Mouse (Mus musculus) layer of hippocampus, adult 2 months (tissue): ENCODE measurements around the gene Dock7. TPM values are rescaled to one million over a fixed set of nuclear protein-coding genes. Genes with fewer than 3 reads are reported as not detected.

Experiments
- DNase-seq, 2 experiments: peaks; one replicate each; pipeline ENCODE4 v3.0.0; 2022; ENCODE audit warnings: low spot score in 2 of 2
- H3K27ac ChIP-seq: fragments of 200-600 bp; 2 replicates; pipeline ENCODE4 v1.8.1; 2022
- H3K4me3 ChIP-seq: fragments of 200-600 bp; 2 replicates; pipeline ENCODE4 v1.8.1; 2022; ENCODE audit warnings: mild to moderate bottlenecking
- CTCF ChIP-seq: fragments of 200-600 bp; conservative IDR thresholded peaks from 2 replicates; pipeline ENCODE4 v1.8.1; 2022; ENCODE audit warnings: antibody characterized with exemption, mild to moderate bottlenecking, moderate library complexity
- total RNA-seq, 2 experiments: library from RNA; stranded (reverse); gene quantifications; 2 replicates each; pipeline ENCODE4 v1.2.3; 2021

Gene Dock7
- total RNA-seq, 2 experiments from 2014 or later = 31.2 to 39.7 TPM

GRCm38 (mm10) chr4:99141578-99141977, 20.9 kb upstream of the Dock7 start:
- no peak for DNase-seq
- no peak for TF ChIP-seq CTCF

DNA sequence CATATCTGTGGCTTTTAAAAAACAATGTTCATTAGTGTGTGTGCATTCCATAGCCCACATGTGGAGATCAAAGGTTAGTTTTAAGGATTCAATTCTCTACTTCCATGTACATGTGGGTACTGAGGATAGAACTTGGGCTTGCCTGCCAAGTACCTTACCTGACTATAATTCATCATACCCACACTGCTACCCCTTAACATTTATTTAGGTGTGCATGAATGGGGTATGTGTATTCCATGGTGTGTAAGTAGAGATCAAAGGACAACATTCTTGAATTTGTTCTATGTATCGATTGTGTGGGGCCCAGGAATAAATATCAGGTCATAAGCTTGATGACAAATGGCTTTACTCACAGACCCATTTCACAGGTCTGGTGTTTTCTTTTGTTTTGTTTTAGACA, 20.5 kb upstream of the Dock7 start:
- no peak for DNase-seq
- H3K4me3 ChIP-seq = no peak overlapping the region
- TF ChIP-seq CTCF = no peak
- no peak overlapping the region for H3K27ac ChIP-seq

More at GRCm38 (mm10) chr4:99141578-99141977, 20.9 kb upstream of the Dock7 start:
- H3K27ac ChIP-seq = no peak overlapping the region
- no peak overlapping the region for H3K4me3 ChIP-seq

- no peak for TF ChIP-seq CTCF
- DNase-seq = no peak
- no peak overlapping the region for H3K27ac ChIP-seq
- no peak overlapping the region for H3K4me3 ChIP-seq
These were observed 17.4 kb upstream of the Dock7 start for GRCm38 (mm10) chr4:99137986-99138641.

- H3K4me3 ChIP-seq = no peak overlapping the region
These were observed 13.8 kb upstream of the Dock7 start for GRCm38 (mm10) chr4:99134522-99134921.

DNA sequence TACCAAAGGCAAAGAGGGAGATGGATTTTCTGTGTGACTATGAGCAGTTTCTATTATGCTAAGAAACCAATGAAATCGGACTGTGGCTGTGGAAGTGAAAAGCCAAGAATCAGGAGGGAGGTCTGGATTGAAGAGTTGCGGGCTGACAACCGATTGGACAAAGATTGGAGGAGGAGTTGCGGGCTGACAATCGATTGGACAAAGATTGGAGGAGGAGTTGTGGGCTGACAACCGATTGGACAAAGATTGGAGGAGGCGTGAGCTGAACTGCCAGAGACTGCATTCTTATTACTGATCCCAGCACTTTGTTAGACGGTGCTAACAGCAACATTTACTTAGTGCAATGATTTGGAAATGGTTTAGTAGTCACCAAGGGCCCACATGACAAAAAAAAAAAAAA, 12.6 kb upstream of the Dock7 start:
- no peak for DNase-seq
- no peak for TF ChIP-seq CTCF
- H3K27ac ChIP-seq = no peak overlapping the region
- H3K4me3 ChIP-seq = no peak overlapping the region

More at GRCm38 (mm10) chr4:99134522-99134921, 13.8 kb upstream of the Dock7 start:
- no peak for TF ChIP-seq CTCF
- no peak overlapping the region for H3K27ac ChIP-seq
- no peak for DNase-seq

GRCm38 (mm10) chr4:99132686-99133085, 12.0 kb upstream of the Dock7 start:
- Histone ChIP-seq H3K4me3 (no peak overlapping the region), H3K27ac (no peak overlapping the region)
- TF ChIP-seq CTCF = no peak
- no peak for DNase-seq

DNA sequence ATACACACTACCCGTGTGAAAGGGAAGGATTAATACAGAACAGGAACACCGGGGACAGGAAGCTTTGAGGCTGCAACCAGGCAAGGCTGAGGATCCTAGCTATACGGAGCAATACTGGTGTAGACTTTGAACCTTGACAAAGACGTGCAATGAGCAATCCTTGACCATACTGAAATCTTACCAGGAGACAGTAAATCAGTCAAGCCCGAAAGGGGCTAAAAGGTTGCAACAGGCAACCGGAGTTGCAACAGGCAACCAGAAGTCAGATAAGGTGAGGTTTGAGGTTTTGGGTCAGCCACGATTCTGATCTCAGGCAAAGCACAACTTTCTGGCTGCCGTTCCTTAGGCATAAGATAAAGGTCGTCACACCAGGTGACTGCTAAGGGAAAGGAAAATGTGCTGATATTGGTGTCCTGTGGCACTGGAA, 10.5 kb upstream of the Dock7 start:
- Histone ChIP-seq H3K27ac (no peak overlapping the region), H3K4me3 (no peak overlapping the region)
- no peak for DNase-seq
- TF ChIP-seq CTCF = no peak

DNA sequence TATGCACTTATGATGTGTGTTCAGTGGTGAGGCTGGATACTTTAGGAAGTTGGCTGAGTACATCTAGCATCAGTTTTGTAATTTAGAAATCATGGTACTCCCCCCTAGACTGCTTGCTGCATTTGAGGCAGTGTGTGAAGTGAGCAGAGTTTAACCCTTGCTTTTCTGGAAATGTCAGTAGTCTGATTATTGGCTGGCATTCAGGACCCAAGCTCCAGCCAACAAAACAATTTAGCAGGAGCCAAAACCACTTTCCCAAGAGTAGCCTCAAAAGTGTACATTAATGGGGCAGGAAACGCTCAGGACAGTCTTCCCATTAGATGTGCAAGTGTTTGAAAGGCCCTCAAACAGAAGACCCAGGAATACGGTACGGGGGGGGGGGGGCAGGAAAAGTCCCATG, 2.8 kb upstream of the Dock7 start:
- Histone ChIP-seq H3K4me3 (no peak overlapping the region), H3K27ac (no peak overlapping the region)
- no peak for TF ChIP-seq CTCF
- no peak for DNase-seq

GRCm38 (mm10) chr4:99122786-99123185, 2.1 kb upstream of the Dock7 start:
- TF ChIP-seq CTCF = no peak
- no peak overlapping the region for H3K4me3 ChIP-seq
- no peak overlapping the region for H3K27ac ChIP-seq

DNA sequence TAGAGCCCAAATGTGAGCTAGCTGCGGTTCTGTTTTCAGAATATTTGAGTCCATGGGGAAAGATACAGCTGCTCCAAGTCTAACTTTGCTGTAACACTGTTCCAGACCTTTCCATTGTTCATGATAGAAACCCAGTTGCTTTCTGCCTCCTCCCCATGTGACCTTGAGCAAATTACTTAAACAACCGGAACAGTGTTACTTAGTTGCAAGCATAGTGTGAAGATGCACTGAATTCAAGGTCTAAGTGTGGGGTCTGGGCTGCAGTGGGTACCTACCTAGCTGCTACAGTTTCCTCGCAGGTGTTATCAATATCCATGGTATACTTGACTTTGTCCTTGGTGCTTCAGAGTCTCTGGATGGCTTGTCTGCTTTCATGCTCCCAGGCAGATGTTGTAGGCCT, 1.3 kb upstream of the Dock7 start:
- DNase-seq = no peak
- H3K4me3 ChIP-seq = peak overlapping the region; percentile 78

More at GRCm38 (mm10) chr4:99122786-99123185, 2.1 kb upstream of the Dock7 start:
- no peak for DNase-seq

GRCm38 (mm10) chr4:99121123-99121755, 524 bp upstream of the Dock7 start:
- H3K27ac ChIP-seq = peak overlapping the region; percentile 95
- peak; percentile 8 to 12 for DNase-seq
- peak overlapping the region; percentile 78 for H3K4me3 ChIP-seq
- TF ChIP-seq CTCF = no peak

More for the DNA sequence above, 1.3 kb upstream of the Dock7 start:
- peak overlapping the region; percentile 95 for H3K27ac ChIP-seq
- no peak for TF ChIP-seq CTCF

GRCm38 (mm10) chr4:99119051-99119450, 1.7 kb downstream of the Dock7 start:
- DNase-seq = no peak
- TF ChIP-seq CTCF = no peak

GRCm38 (mm10) chr4:99115797-99116196, 4.9 kb downstream of the Dock7 start:
- H3K4me3 ChIP-seq = no peak overlapping the region
- H3K27ac ChIP-seq = no peak overlapping the region
- no peak for TF ChIP-seq CTCF
- DNase-seq = no peak

More at GRCm38 (mm10) chr4:99119051-99119450, 1.7 kb downstream of the Dock7 start:
- no peak overlapping the region for H3K27ac ChIP-seq
- H3K4me3 ChIP-seq = peak overlapping the region; percentile 78; the same call in 1 of the 2 replicates

DNA sequence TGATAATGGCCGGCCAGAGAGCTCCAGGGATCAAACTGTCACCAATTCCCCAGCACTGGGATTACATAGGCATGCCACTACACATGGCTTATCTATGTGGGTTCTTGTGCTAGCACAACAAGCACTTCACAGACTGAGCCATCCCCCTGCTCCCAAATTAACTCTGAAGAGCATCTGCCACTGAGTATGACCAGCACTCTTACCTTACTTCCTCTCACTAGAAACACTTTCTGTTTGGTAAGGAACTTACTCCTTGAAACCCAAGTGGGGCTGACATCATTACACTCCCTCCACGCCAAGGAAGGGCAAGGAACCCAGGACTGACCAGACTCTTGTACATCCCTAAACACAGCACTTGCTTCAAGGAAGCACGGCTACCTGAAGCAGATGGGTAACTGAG, 9.0 kb downstream of the Dock7 start:
- no peak for TF ChIP-seq CTCF
- Histone ChIP-seq H3K27ac (no peak overlapping the region), H3K4me3 (no peak overlapping the region)
- DNase-seq = no peak
